Mouse (Mus musculus) MEL (cell line): ENCODE measurements around the gene Rtn4rl2. TPM values are rescaled to one million over a fixed set of nuclear protein-coding genes. Genes with fewer than 3 reads are reported as not detected.

Experiments
- DNase-seq: peaks from one replicate; pipeline ENCODE4 v3.0.0; 2011; ENCODE audit warnings: low read depth, low spot score
- H3K27ac ChIP-seq: 2 replicates; pipeline ENCODE4 v1.5.1; 2012; ENCODE audit warnings: low read depth, mild to moderate bottlenecking, control low read depth, low read length, moderate library complexity; ENCODE audit not compliant: control insufficient read depth
- H3K27me3 ChIP-seq, 2 experiments: fragments of 150-350 bp in 1 of 2; sonication (generic) in 1 of 2; 2 replicates each; pipeline ENCODE4 v1.6.1; 2012; ENCODE audit warnings: low read length in 2 of 2, mild to moderate bottlenecking in 2 of 2, improper control_type of control experiment in 1 of 2, moderate library complexity in 1 of 2; ENCODE audit not compliant: insufficient read depth in 2 of 2, control insufficient read depth in 1 of 2
- H3K36me3 ChIP-seq, 2 experiments: 2 replicates each; pipeline ENCODE4 v1.6.1; 2012 to 2014; ENCODE audit warnings: low read length in 2 of 2, improper control_type of control experiment in 1 of 2, inconsistent platforms in 1 of 2, mild to moderate bottlenecking in 1 of 2; ENCODE audit not compliant: insufficient read depth in 2 of 2, control insufficient read depth in 1 of 2
- H3K4me1 ChIP-seq, 2 experiments: fragments of 150-350 bp in 1 of 2; sonication (generic) in 1 of 2; 2 replicates each; pipeline ENCODE4 v1.6.1; 2012; ENCODE audit warnings: low read length in 2 of 2, improper control_type of control experiment in 1 of 2, mild to moderate bottlenecking in 1 of 2; ENCODE audit not compliant: insufficient read depth in 2 of 2, control insufficient read depth in 1 of 2
- H3K4me3 ChIP-seq, 2 experiments: fragments of 150-350 bp in 1 of 2; sonication (generic) in 1 of 2; 2 replicates each; pipeline ENCODE4 v1.5.1; 2012; ENCODE audit warnings: low read depth in 2 of 2, low read length in 2 of 2, mild to moderate bottlenecking in 2 of 2, moderate library complexity in 2 of 2, control low read depth in 1 of 2, improper control_type of control experiment in 1 of 2; ENCODE audit not compliant: control insufficient read depth in 1 of 2, insufficient read depth in 1 of 2
- H3K79me2 ChIP-seq: 2 replicates; pipeline ENCODE4 v1.6.1; 2012; ENCODE audit warnings: mild to moderate bottlenecking, low read length, moderate library complexity; ENCODE audit not compliant: control insufficient read depth, poor library complexity, insufficient read depth
- H3K9ac ChIP-seq: 2 replicates; pipeline ENCODE4 v1.6.1; 2012; ENCODE audit warnings: low read depth, mild to moderate bottlenecking, control low read depth, low read length, moderate library complexity; ENCODE audit not compliant: control insufficient read depth, poor library complexity, severe bottlenecking
- H3K9me3 ChIP-seq: fragments of 150-350 bp; sonication (generic); replicated peaks from 2 replicates; pipeline ENCODE4 v1.6.1; 2012; ENCODE audit warnings: mild to moderate bottlenecking, low read length, improper control_type of control experiment, moderate library complexity; ENCODE audit not compliant: insufficient read depth
- CHD2 ChIP-seq: IDR thresholded peaks from 2 replicates; pipeline ENCODE4 v1.6.1; 2011; ENCODE audit warnings: low read length, improper control_type of control experiment
- CTCF ChIP-seq, 3 experiments: IDR thresholded peaks in 2 of 3; conservative IDR thresholded peaks in 1 of 3; 2 replicates each; pipeline ENCODE4 v1.5.1; 2011 to 2012; ENCODE audit warnings: low read length in 3 of 3, low read depth in 2 of 3, mild to moderate bottlenecking in 2 of 3, improper control_type of control experiment in 1 of 3, inconsistent platforms in 1 of 3, mixed read lengths in 1 of 3, moderate library complexity in 1 of 3; ENCODE audit not compliant: control insufficient read depth in 1 of 3, insufficient read depth in 1 of 3, poor library complexity in 1 of 3, severe bottlenecking in 1 of 3
- ETS1 ChIP-seq: IDR thresholded peaks from 2 replicates; pipeline ENCODE4 v1.6.1; 2012; ENCODE audit warnings: low read depth, mild to moderate bottlenecking, inconsistent platforms, low read length, improper control_type of control experiment, moderate library complexity
- HCFC1 ChIP-seq: IDR thresholded peaks from 2 replicates; pipeline ENCODE4 v1.6.1; 2012; ENCODE audit warnings: low read depth, mild to moderate bottlenecking, inconsistent platforms, low read length, improper control_type of control experiment, moderate library complexity
- KAT2A ChIP-seq: conservative IDR thresholded peaks from 2 replicates; pipeline ENCODE4 v1.6.1; 2012; ENCODE audit warnings: low read depth, low read length, improper control_type of control experiment, inconsistent platforms
- MAFK ChIP-seq: IDR thresholded peaks from 2 replicates; pipeline ENCODE4 v1.6.1; 2011; ENCODE audit warnings: low read depth, mild to moderate bottlenecking, low read length, improper control_type of control experiment, borderline replicate concordance
- MAX ChIP-seq: IDR thresholded peaks from 2 replicates; pipeline ENCODE4 v1.6.1; 2011; ENCODE audit warnings: low read length, improper control_type of control experiment
- MYB ChIP-seq: IDR thresholded peaks from 2 replicates; pipeline ENCODE4 v1.6.1; 2011; ENCODE audit warnings: mild to moderate bottlenecking, low read depth, low read length, improper control_type of control experiment
- MYC ChIP-seq: IDR thresholded peaks from 2 replicates; pipeline ENCODE4 v1.6.1; 2011; ENCODE audit warnings: low read depth, mild to moderate bottlenecking, low read length, improper control_type of control experiment, moderate library complexity
- NELFE ChIP-seq: IDR thresholded peaks from 2 replicates; pipeline ENCODE4 v1.6.1; 2011; ENCODE audit warnings: low read depth, low read length, improper control_type of control experiment
- NRF1 ChIP-seq: IDR thresholded peaks from 2 replicates; pipeline ENCODE4 v1.6.1; 2014; ENCODE audit warnings: low read depth, mild to moderate bottlenecking, inconsistent platforms, low read length, improper control_type of control experiment, moderate library complexity; ENCODE audit not compliant: poor library complexity, insufficient read depth, severe bottlenecking
- POLR2A ChIP-seq, 2 experiments: IDR thresholded peaks; 2 replicates each; pipeline ENCODE4 v1.6.1; 2011 to 2012; ENCODE audit warnings: low read length in 2 of 2, mild to moderate bottlenecking in 2 of 2, control low read depth in 1 of 2, improper control_type of control experiment in 1 of 2, low read depth in 1 of 2, moderate library complexity in 1 of 2; ENCODE audit not compliant: control insufficient read depth in 1 of 2, insufficient read depth in 1 of 2, poor library complexity in 1 of 2
- POLR2AphosphoS5 ChIP-seq: IDR thresholded peaks from 2 replicates; pipeline ENCODE4 v1.6.1; 2012; ENCODE audit warnings: low read depth, borderline replicate concordance, mild to moderate bottlenecking, inconsistent platforms, low read length, moderate library complexity, mixed read lengths
- RCOR1 ChIP-seq: IDR thresholded peaks from 2 replicates; pipeline ENCODE4 v1.6.1; 2012; ENCODE audit warnings: low read depth, mild to moderate bottlenecking, inconsistent platforms, low read length, improper control_type of control experiment
- SIN3A ChIP-seq: IDR thresholded peaks from 2 replicates; pipeline ENCODE4 v1.6.1; 2012; ENCODE audit warnings: low read length, improper control_type of control experiment, inconsistent platforms
- SMC3 ChIP-seq: IDR thresholded peaks from 2 replicates; pipeline ENCODE4 v1.6.1; 2011; ENCODE audit warnings: low read depth, low read length, improper control_type of control experiment
- TAL1 ChIP-seq: IDR thresholded peaks from 2 replicates; pipeline ENCODE4 v1.6.1; 2012; ENCODE audit warnings: mild to moderate bottlenecking, inconsistent platforms, low read length, moderate library complexity, mixed read lengths
- TBP ChIP-seq: IDR thresholded peaks from 2 replicates; pipeline ENCODE4 v1.8.0; 2011; ENCODE audit warnings: low read depth, low read length, improper control_type of control experiment
- USF1 ChIP-seq: IDR thresholded peaks from 2 replicates; pipeline ENCODE4 v1.6.1; 2014; ENCODE audit warnings: low read depth, mild to moderate bottlenecking, inconsistent platforms, low read length, improper control_type of control experiment, moderate library complexity
- USF2 ChIP-seq, 2 experiments: IDR thresholded peaks; 2 replicates each; pipeline ENCODE4 v1.6.1; 2011 to 2012; ENCODE audit warnings: improper control_type of control experiment in 2 of 2, low read length in 2 of 2, borderline replicate concordance in 1 of 2, inconsistent platforms in 1 of 2, low read depth in 1 of 2, mild to moderate bottlenecking in 1 of 2; ENCODE audit not compliant: insufficient read depth in 1 of 2
- ZC3H11A ChIP-seq: IDR thresholded peaks from 2 replicates; pipeline ENCODE4 v1.6.1; 2012; ENCODE audit warnings: low read depth, mild to moderate bottlenecking, inconsistent platforms, low read length, improper control_type of control experiment
- ZMIZ1 ChIP-seq: IDR thresholded peaks from 2 replicates; pipeline ENCODE4 v1.6.1; 2012; ENCODE audit warnings: low read depth, mild to moderate bottlenecking, inconsistent platforms, low read length, improper control_type of control experiment, moderate library complexity
- ZNF384 ChIP-seq: IDR thresholded peaks from 2 replicates; pipeline ENCODE4 v1.6.1; 2012; ENCODE audit warnings: low read depth, mild to moderate bottlenecking, inconsistent platforms, low read length, improper control_type of control experiment
- polyA plus RNA-seq, 2 experiments: library from polyadenylated mRNA; stranded (reverse) in 1 of 2; unstranded in 1 of 2; fragments of >175 nt in 1 of 2; fragments of >200 nt in 1 of 2; gene quantifications; 2 replicates each; pipeline versions ENCODE4 v1.2.1 to v1.2.4; 2012; ENCODE audit warnings: low replicate concordance in 2 of 2, low read depth in 1 of 2; ENCODE audit not compliant: insufficient read length in 2 of 2, insufficient read depth in 1 of 2, missing spikeins in 1 of 2
- total RNA-seq: library from RNA; depleted of rRNA; stranded (reverse); fragments of 300-350 nt; gene quantifications from 2 replicates; pipeline ENCODE4 v1.2.3, GENCODE M21; 2012

Rtn4rl2 gene
- total and polyA plus RNA-seq, 3 experiments = 0.12 to 1.1 TPM; not detected in 1

DNA sequence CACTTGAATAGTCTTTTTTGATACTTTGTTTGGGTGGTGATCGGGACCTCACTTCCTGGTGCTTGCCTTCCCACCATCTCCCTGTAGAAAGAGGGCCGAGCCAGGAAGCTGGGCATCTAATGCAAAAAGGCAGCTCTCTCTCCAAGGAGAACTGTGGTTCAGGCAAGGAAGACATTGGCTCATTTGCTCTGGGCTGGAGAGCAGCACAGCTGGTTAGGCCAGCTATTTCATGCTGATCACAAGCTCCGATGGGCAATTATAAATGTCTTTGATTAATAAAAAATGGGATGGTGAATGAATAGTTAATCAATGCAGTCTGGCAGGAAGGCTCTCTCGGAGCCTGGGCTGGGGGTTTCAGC, 48.1 kb upstream of the Rtn4rl2 start:
- peaks cover 0 to 4% of the 10 kb centered on the region in 2 experiments; a peak in 2 of 4 replicates for H3K36me3 ChIP-seq
- H3K9ac ChIP-seq = no peak overlapping the region
- no peak for TF ChIP-seq CTCF (IDR thresholded peaks at IDR 0.05 in 2 of 3, conservative IDR thresholded peaks at IDR 0.05 in 1 of 3; ENCODE audit: control insufficient read depth in 1 of 3, insufficient read depth in 1 of 3, low read depth in 2 of 3, low read length in 3 of 3, poor library complexity in 1 of 3, severe bottlenecking in 1 of 3)
- TF ChIP-seq MAFK = no peak
- TF ChIP-seq POLR2A (IDR thresholded peaks at IDR 0.05; ENCODE audit: control insufficient read depth in 1 of 2, insufficient read depth in 1 of 2, low read depth in 1 of 2, low read length in 2 of 2, poor library complexity in 1 of 2) = no peak
- no peak for TF ChIP-seq NELFE
- no peak for TF ChIP-seq ZC3H11A
- TF ChIP-seq HCFC1 = no peak
- no peaks in the 10 kb centered on the region for H3K27me3 ChIP-seq
- no peak overlapping the region for H3K27ac ChIP-seq
- no peaks in the 10 kb centered on the region for H3K9me3 ChIP-seq
- H3K4me3 ChIP-seq = no peak overlapping the region
- DNase-seq = no peak
- peaks cover 2 to 3% of the 10 kb centered on the region in 2 experiments for H3K4me1 ChIP-seq
- peaks cover 18% of the 10 kb centered on the region for H3K79me2 ChIP-seq

DNA sequence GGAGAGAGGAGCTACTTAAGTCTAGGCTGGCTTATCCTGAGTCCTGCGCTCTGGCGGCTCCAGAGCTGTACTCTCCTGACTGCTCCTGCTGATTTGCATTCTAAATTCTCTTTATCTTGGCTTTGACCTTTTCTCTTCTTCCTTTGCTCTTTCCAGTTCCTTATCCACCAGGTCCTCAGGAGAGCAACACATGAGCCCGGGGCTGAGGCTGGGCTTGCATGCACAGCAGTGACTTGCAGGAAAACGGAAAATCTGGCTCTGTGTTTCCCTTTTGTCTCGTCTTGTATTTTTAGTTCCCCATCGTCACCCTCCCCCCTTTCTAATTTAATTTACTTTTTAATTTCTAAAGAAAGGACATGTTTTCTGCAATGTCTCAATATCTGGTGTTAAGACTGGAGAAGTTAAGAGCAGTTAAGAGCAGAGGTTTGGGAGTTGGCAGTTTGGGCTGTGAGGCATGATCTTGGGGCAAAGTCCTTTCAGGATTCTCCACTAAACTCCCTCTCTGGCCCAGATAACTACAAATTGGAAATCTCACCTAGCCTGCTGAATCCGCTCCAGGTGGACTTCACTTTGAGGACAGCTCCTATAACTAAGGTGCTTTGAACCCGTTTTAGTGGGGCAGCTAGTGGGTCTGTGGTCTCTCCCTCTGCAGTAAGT, 47.6 kb upstream of the Rtn4rl2 start:
- Histone ChIP-seq H3K4me3 (no peak overlapping the region), H3K9me3 (no peaks in the 10 kb centered on the region), H3K36me3 (peaks cover 0 to 2% of the 10 kb centered on the region in 2 experiments; a peak in 1 of 4 replicates), H3K9ac (no peak overlapping the region), H3K27ac (no peak overlapping the region), H3K4me1 (no peaks in the 10 kb centered on the region), H3K27me3 (no peaks in the 10 kb centered on the region), H3K79me2 (peaks cover 17% of the 10 kb centered on the region)
- TF ChIP-seq MYC = no peak
- no peak for TF ChIP-seq USF1
- TF ChIP-seq ETS1 = no peak
- TF ChIP-seq KAT2A = no peak
- TF ChIP-seq USF2 (IDR thresholded peaks at IDR 0.05; ENCODE audit: borderline replicate concordance in 1 of 2, insufficient read depth in 1 of 2, low read depth in 1 of 2, low read length in 2 of 2) = no peak
- TF ChIP-seq NELFE = no peak
- no peak for TF ChIP-seq CHD2
- TF ChIP-seq ZNF384 = no peak
- TF ChIP-seq SMC3 = no peak
- no peak for TF ChIP-seq ZMIZ1
- no peak for DNase-seq

DNA sequence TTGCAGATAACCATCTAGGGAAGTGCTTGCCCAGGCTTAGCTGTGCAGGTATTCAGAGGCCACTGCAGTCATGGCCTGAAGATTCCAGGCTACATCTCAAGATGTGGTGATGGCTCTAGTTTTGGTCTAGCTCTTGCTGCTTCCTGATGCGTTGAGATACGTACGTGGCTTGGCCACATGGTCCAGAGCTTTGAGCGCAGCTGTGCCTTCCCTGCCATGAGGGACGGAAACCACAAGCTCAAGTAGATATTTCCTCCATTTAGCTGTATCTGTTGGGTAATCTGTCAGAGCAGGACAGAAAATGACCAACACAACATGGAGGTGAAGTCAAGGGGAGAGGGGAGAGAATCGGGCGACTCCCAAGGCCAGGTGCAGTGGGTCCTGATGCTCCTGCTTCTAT, 43.7 kb upstream of the Rtn4rl2 start:
- H3K36me3 ChIP-seq = no peaks in the 10 kb centered on the region
- H3K4me1 ChIP-seq = no peaks in the 10 kb centered on the region
- H3K27ac ChIP-seq = no peak overlapping the region
- TF ChIP-seq NRF1 = no peak
- TF ChIP-seq POLR2A (IDR thresholded peaks at IDR 0.05; ENCODE audit: control insufficient read depth in 1 of 2, insufficient read depth in 1 of 2, low read depth in 1 of 2, low read length in 2 of 2, poor library complexity in 1 of 2) = no peak
- no peak for TF ChIP-seq HCFC1
- TF ChIP-seq TBP = no peak
- TF ChIP-seq SIN3A = no peak
- TF ChIP-seq TAL1 = no peak
- TF ChIP-seq USF2 (IDR thresholded peaks at IDR 0.05; ENCODE audit: borderline replicate concordance in 1 of 2, insufficient read depth in 1 of 2, low read depth in 1 of 2, low read length in 2 of 2) = no peak
- TF ChIP-seq MYB = no peak
- no peak for TF ChIP-seq MAX
- no peak for TF ChIP-seq POLR2AphosphoS5
- no peak for TF ChIP-seq KAT2A
- no peak for TF ChIP-seq RCOR1
- no peak for DNase-seq
- H3K27me3 ChIP-seq = peaks cover 0 to 2% of the 10 kb centered on the region in 2 experiments; a peak in 1 of 4 replicates
- H3K9me3 ChIP-seq = no peaks in the 10 kb centered on the region
- H3K79me2 ChIP-seq = no peaks in the 10 kb centered on the region
- H3K9ac ChIP-seq = no peak overlapping the region
- no peak overlapping the region for H3K4me3 ChIP-seq
